Comparison of ENCODE assay signal across 20 mouse cellular contexts in genomic region chrX:57709115-57709877, GRCm38 (mm10).
A peak's percentile ranks its signal among the peaks of the same experiment; 100 is the strongest.
DNase-seq lines count a peak whose midpoint lies in the region; ATAC-seq and TF ChIP-seq lines count a peak whose summit lies in the region.
"Had no signal": no experiment of that assay in that cellular context is flagged by ENCODE, and none has a peak within 500 bp of the region (broad histone marks: within the 10 kb centered on the region; RNA-seq: fewer than 3 reads in every experiment).

No protein-coding gene starts in this region.

- H3K36me3 ChIP-seq in embryonic facial prominence, embryonic 11.5 days (replicated peaks; ENCODE audit: control insufficient read depth, insufficient read depth, low read depth, low read length) = no peaks in the 10 kb centered on the region
- no peaks in the 10 kb centered on the region for H3K36me3 ChIP-seq in embryonic facial prominence, embryonic 10.5 days (replicated peaks)
- H3K36me3 ChIP-seq in neural tube, embryonic 12.5 days = no peaks in the 10 kb centered on the region
- no peaks in the 10 kb centered on the region for H3K36me3 ChIP-seq in midbrain, embryonic 11.5 days (ENCODE audit: control insufficient read depth, insufficient read depth, low read length)
- no peaks in the 10 kb centered on the region for H3K36me3 ChIP-seq in intestine, embryonic 16.5 days (ENCODE audit: control insufficient read depth, insufficient read depth, low read length)
- H3K36me3 ChIP-seq in intestine, postnatal 0 days (ENCODE audit: control insufficient read depth, insufficient read depth) = no peaks in the 10 kb centered on the region
- H3K36me3 ChIP-seq: limb, embryonic 13.5 days; liver, embryonic 13.5 days had no signal

- no peak overlapping the region for H3K9ac ChIP-seq in embryonic facial prominence, embryonic 11.5 days (replicated peaks; ENCODE audit: low read length)
- H3K9ac ChIP-seq in neural tube, embryonic 12.5 days = no peak overlapping the region
- no peak overlapping the region for H3K9ac ChIP-seq in midbrain, embryonic 11.5 days (ENCODE audit: low read length)
- H3K9ac ChIP-seq in intestine, embryonic 16.5 days (ENCODE audit: low read depth, low read length) = no peak overlapping the region
- H3K9ac ChIP-seq in intestine, postnatal 0 days (ENCODE audit: low read depth, low read length) = no peak overlapping the region
- H3K9ac ChIP-seq: limb, embryonic 13.5 days; liver, embryonic 13.5 days; lung, embryonic 14.5 days had no signal

- H3K27me3 ChIP-seq in embryonic facial prominence, embryonic 11.5 days (ENCODE audit: control insufficient read depth, insufficient read depth, low read length) = no peaks in the 10 kb centered on the region
- H3K27me3 ChIP-seq in embryonic facial prominence, embryonic 10.5 days (replicated peaks; ENCODE audit: low read depth, poor library complexity, severe bottlenecking) = peaks cover 17% of the 10 kb centered on the region; the same call in 1 of the 2 replicates
- no peaks in the 10 kb centered on the region for H3K27me3 ChIP-seq in neural tube, embryonic 12.5 days (replicated peaks)
- no peaks in the 10 kb centered on the region for H3K27me3 ChIP-seq in midbrain, embryonic 11.5 days (ENCODE audit: control insufficient read depth, insufficient read depth, low read length)
- H3K27me3 ChIP-seq in intestine, embryonic 16.5 days (replicated peaks; ENCODE audit: control insufficient read depth, insufficient read depth, low read length) = 0 out of 2 replicates have a peak, but pooled peaks cover 2% of the 10 kb centered on the region
- no peaks in the 10 kb centered on the region for H3K27me3 ChIP-seq in intestine, postnatal 0 days (replicated peaks; ENCODE audit: control insufficient read depth, insufficient read depth, low read length)
- H3K27me3 ChIP-seq: limb, embryonic 13.5 days; liver, embryonic 13.5 days had no signal

- 61% methylated on average over 12 of the region's 12 CpGs for WGBS in embryonic facial prominence, embryonic 11.5 days
- WGBS in embryonic facial prominence, embryonic 10.5 days = 65% methylated on average over 12 of the region's 12 CpGs
- 47% methylated on average over 12 of the region's 12 CpGs for WGBS in neural tube, embryonic 12.5 days
- 33% methylated on average over 12 of the region's 12 CpGs for WGBS in midbrain, embryonic 11.5 days
- whole genome bisulfite sequencing in intestine, embryonic 16.5 days = 72% methylated on average over 12 of the region's 12 CpGs
- 81% methylated on average over 12 of the region's 12 CpGs for WGBS in intestine, postnatal 0 days

- H3K9me3 ChIP-seq in embryonic facial prominence, embryonic 11.5 days (replicated peaks; ENCODE audit: control insufficient read depth, low read length) = no peaks in the 10 kb centered on the region
- H3K9me3 ChIP-seq in embryonic facial prominence, embryonic 10.5 days = no peaks in the 10 kb centered on the region
- H3K9me3 ChIP-seq in neural tube, embryonic 12.5 days = no peaks in the 10 kb centered on the region
- no peaks in the 10 kb centered on the region for H3K9me3 ChIP-seq in midbrain, embryonic 11.5 days (ENCODE audit: control insufficient read depth, low read length)
- no peaks in the 10 kb centered on the region for H3K9me3 ChIP-seq in intestine, embryonic 16.5 days (ENCODE audit: control insufficient read depth, low read length)
- no peaks in the 10 kb centered on the region for H3K9me3 ChIP-seq in intestine, postnatal 0 days (ENCODE audit: control insufficient read depth)
- H3K9me3 ChIP-seq: limb, embryonic 13.5 days; liver, embryonic 13.5 days had no signal

- DNase-seq in embryonic facial prominence, embryonic 11.5 days (ENCODE audit: low spot score) = peak; percentile 1
- DNase-seq in embryonic facial prominence, embryonic 10.5 days (ENCODE audit: low spot score) = no peak
- DNase-seq in neural tube, embryonic 10.5 days (ENCODE audit: extremely low spot score, low spot score) = no peak
- peak; percentile 86 for DNase-seq in midbrain, embryonic 11.5 days (ENCODE audit: low spot score, missing footprints)
- no peak for DNase-seq in right cerebral cortex, postnatal 36 days (ENCODE audit: low spot score in 2 of 2)
- DNase-seq: adrenal gland, postnatal 10 days; cerebellum, adult 9-11 months; heart, adult 11 months; kidney, adult 2 months; kidney, postnatal 10 days; liver, embryonic 13.5 days; lung, embryonic 14.5 days; lung, postnatal 36 days; spleen, adult 18-20 months had no signal

- ATAC-seq in embryonic facial prominence, embryonic 11.5 days (replicated peaks; ENCODE audit: insufficient number of reproducible peaks, low FRiP score, low TSS enrichment, low read depth) = no peak
- ATAC-seq in neural tube, embryonic 12.5 days (ENCODE audit: low FRiP score, low read depth) = no peak
- ATAC-seq in midbrain, embryonic 11.5 days (ENCODE audit: low FRiP score) = peak; percentile 82
- ATAC-seq in intestine, embryonic 16.5 days = no peak
- ATAC-seq in intestine, postnatal 0 days = no peak
- ATAC-seq: CD4-positive, CD25-positive, alpha-beta regulatory T cell, adult 4 months; Patski had no signal

- H3K4me3 ChIP-seq in embryonic facial prominence, embryonic 11.5 days (ENCODE audit: low read depth, low read length) = no peak overlapping the region
- no peak overlapping the region for H3K4me3 ChIP-seq in embryonic facial prominence, embryonic 10.5 days
- no peak overlapping the region for H3K4me3 ChIP-seq in neural tube, embryonic 12.5 days
- no peak overlapping the region for H3K4me3 ChIP-seq in midbrain, embryonic 11.5 days (ENCODE audit: low read depth, low read length)
- H3K4me3 ChIP-seq in intestine, embryonic 16.5 days (ENCODE audit: low read length) = no peak overlapping the region
- no peak overlapping the region for H3K4me3 ChIP-seq in intestine, postnatal 0 days (ENCODE audit: low read depth, low read length)
- H3K4me3 ChIP-seq: limb, embryonic 13.5 days; liver, embryonic 13.5 days had no signal

- no peak for TF ChIP-seq CTCF in intestine, postnatal 0 days (IDR thresholded peaks at IDR 0.05; ENCODE audit: low read depth)

- H3K4me1 ChIP-seq in embryonic facial prominence, embryonic 11.5 days (ENCODE audit: control insufficient read depth, insufficient read depth, low read length) = no peaks in the 10 kb centered on the region
- H3K4me1 ChIP-seq in embryonic facial prominence, embryonic 10.5 days = no peaks in the 10 kb centered on the region
- H3K4me1 ChIP-seq in neural tube, embryonic 12.5 days = no peaks in the 10 kb centered on the region
- peaks cover 5% of the 10 kb centered on the region; the same call in 1 of the 2 replicates for H3K4me1 ChIP-seq in midbrain, embryonic 11.5 days (ENCODE audit: control insufficient read depth, insufficient read depth, low read length)
- H3K4me1 ChIP-seq in intestine, embryonic 16.5 days (ENCODE audit: control insufficient read depth, insufficient read depth, low read length) = no peaks in the 10 kb centered on the region
- H3K4me1 ChIP-seq in intestine, postnatal 0 days (replicated peaks; ENCODE audit: control insufficient read depth, insufficient read depth, low read length) = no peaks in the 10 kb centered on the region
- H3K4me1 ChIP-seq: limb, embryonic 13.5 days; liver, embryonic 13.5 days had no signal

- H3K4me2 ChIP-seq in embryonic facial prominence, embryonic 11.5 days (ENCODE audit: low read depth, low read length) = no peak overlapping the region
- H3K4me2 ChIP-seq in neural tube, embryonic 12.5 days (replicated peaks) = 0 out of 2 replicates have a peak overlapping the region, but pooled peaks have one; percentile 12
- H3K4me2 ChIP-seq in midbrain, embryonic 11.5 days = peak overlapping the region; percentile 31
- H3K4me2 ChIP-seq in intestine, embryonic 16.5 days (ENCODE audit: low read depth, low read length) = no peak overlapping the region
- H3K4me2 ChIP-seq in intestine, postnatal 0 days (replicated peaks; ENCODE audit: low read depth) = no peak overlapping the region
- H3K4me2 ChIP-seq: limb, embryonic 13.5 days; liver, embryonic 13.5 days; lung, embryonic 14.5 days had no signal

- no peak overlapping the region for H3K27ac ChIP-seq in embryonic facial prominence, embryonic 11.5 days (replicated peaks; ENCODE audit: low read depth, low read length)
- H3K27ac ChIP-seq in embryonic facial prominence, embryonic 10.5 days (replicated peaks) = no peak overlapping the region
- H3K27ac ChIP-seq in neural tube, embryonic 12.5 days = no peak overlapping the region
- H3K27ac ChIP-seq in midbrain, embryonic 11.5 days (ENCODE audit: low read depth, low read length) = peak overlapping the region; percentile 45
- H3K27ac ChIP-seq in intestine, embryonic 16.5 days (ENCODE audit: low read length) = no peak overlapping the region
- H3K27ac ChIP-seq in intestine, postnatal 0 days (ENCODE audit: low read depth, low read length) = no peak overlapping the region
- H3K27ac ChIP-seq: limb, embryonic 13.5 days; liver, embryonic 13.5 days had no signal

Comparison
In these comparisons a context has a peak if more than half of its experiments do, and no peak if none do; other contexts are left out.
1. DNase-seq: peak in embryonic facial prominence, embryonic 11.5 days (single experiment) and midbrain, embryonic 11.5 days (single experiment); none in embryonic facial prominence, embryonic 10.5 days (single experiment), neural tube, embryonic 10.5 days (single experiment) and right cerebral cortex, postnatal 36 days (0 of 2).
2. H3K4me2 ChIP-seq: peak in neural tube, embryonic 12.5 days (single experiment) and midbrain, embryonic 11.5 days (single experiment); none in embryonic facial prominence, embryonic 11.5 days (single experiment), intestine, embryonic 16.5 days (single experiment) and intestine, postnatal 0 days (single experiment).